Mouse (Mus musculus): ENCODE data around the gene Glra4.
A peak's percentile ranks its signal among the peaks of the same experiment; 100 is the strongest.
"Not testable (repeated sequence)": the region's sequence is repeated elsewhere in the genome, so short reads cannot be mapped to it uniquely, and the experiment has no call there.

Gene Glra4

GRCm38 (mm10) chrX:136714742-136715474 lies 65.0 kb downstream of the Glra4 start:
- DNase-seq (ENCODE audit: low spot score): not testable (repeated sequence)

GRCm38 (mm10) chrX:136708782-136709181 lies 71.2 kb downstream of the Glra4 start:
- DNase-seq (ENCODE audit: low spot score): no peak

GRCm38 (mm10) chrX:136708168-136708681 lies 71.7 kb downstream of the Glra4 start:
- peak; percentile 21 for DNase-seq (ENCODE audit: low spot score)
